Mouse (Mus musculus) gastrocnemius, adult 18-20 months (tissue): ENCODE results near the gene Gm20390. TPM values are rescaled to one million over a fixed set of nuclear protein-coding genes. Genes with fewer than 3 reads are reported as not detected.
A peak's percentile ranks its signal among the peaks of the same experiment; 100 is the strongest.

ENCODE experiments used
- DNase-seq: peaks from one replicate; pipeline ENCODE4 v3.0.0; 2021; ENCODE audit warnings: low spot score
- long read RNA-seq, 2 experiments: library from polyadenylated mRNA; stranded (forward); transcript quantifications; one replicate each; pipeline ENCODE4 v2.0.0; 2021
- total RNA-seq, 2 experiments: library from RNA; stranded (reverse); gene quantifications; 2 replicates each; pipeline ENCODE4 v1.2.3; 2021

Gm20390 gene
- 10 to 100 TPM; 10.2 to 16.0 TPM for total RNA-seq
- long read RNA-seq, experiment 1, partial matches to known transcripts = 21 of 31 reads
- long read RNA-seq, experiment 1, other reads (novel, unspliced or antisense) = 10 of 31 reads
- long read RNA-seq, experiment 2, partial matches to known transcripts = 19 of 22 reads
- long read RNA-seq, experiment 2, other reads (novel, unspliced or antisense) = 3 of 22 reads

DNA sequence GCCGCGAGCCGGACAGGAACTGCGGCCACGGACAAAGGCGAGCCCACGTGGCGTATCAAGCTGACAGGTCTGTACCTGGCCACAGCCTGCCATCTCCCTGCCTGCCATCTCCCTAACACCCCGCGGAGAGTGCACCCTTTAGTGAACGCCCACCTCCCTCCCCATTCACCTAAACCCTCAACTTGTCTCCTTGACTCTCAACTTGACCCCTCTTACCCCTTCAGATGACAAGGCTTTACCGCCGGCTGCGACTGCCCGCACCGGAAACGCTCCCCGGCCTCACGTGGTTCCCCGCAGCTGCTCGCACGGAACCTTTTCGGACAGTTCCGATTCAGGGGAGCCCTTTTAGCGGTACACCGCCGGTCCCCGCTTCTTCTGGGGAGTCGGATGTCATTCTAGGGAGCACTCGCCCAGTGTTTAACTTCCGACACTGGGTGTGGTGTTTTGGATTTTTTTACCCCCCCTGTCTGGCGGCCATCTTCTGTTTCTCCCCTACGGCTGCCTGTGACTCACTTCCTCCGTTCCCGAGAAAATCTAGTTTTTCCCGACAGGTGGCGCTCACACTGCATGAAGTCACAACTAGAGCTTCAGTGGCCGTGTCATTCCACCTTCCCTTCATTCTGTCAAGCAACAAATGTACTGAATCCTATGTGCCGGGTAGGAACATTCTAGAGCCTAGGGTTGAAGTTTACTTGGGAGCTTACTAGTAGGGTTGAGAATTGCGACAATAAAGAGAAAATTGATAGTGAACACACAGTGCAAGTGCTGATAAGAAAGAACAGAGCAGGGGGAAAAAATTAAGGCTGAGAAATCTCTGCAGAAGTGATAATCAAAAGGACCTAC is at the start of gene Gm20390, which contains the start of gene Nme1:
TSS of gene Gm20390 (minus strand) at position 289 of the 843 bp plus-strand sequence.
TSS of gene Nme1 (minus strand) at position 517 of the 843 bp plus-strand sequence.
- DNase-seq = peak; percentile 99

DNA sequence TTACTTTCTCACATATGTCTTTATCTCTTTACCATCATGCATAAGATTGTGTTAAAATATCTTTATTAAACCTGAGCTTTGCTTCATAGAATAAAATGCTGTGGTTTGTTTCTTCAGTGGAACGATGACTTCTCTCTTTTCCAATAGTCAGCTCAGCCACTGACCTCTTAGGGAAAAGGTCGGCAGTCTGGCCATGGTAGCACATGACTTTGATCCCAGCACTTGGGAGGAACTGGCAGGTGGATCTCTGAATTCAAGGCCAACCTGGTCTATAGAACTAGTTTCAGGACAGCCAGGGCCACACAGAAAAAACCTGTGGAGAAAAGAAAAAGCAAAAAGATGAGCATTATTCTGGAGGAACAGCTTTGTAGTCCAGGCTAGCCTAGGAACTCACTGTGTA is 35.3 kb upstream of the Gm20390 start:
- DNase-seq = no peak

DNA sequence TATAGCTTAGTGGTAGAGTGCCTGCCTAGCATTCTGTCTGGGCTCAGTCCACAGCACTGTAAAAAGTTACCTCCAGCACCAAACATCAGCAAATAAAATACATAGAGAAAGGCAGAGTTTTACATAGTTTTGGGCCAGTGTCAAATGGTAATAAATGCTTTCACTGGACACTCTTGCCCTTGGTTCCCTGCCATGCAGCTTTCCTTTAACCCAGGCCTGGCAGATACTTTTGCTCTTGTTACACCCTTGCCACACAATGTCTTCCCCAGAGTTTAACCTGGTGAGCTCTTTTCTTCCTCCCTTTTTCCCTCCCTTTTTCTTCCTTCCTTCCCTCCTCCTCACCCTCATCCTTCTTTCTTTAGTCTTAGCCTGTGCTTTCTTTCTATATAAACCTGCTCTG is 31.2 kb upstream of the Gm20390 start:
- DNase-seq = no peak

DNA sequence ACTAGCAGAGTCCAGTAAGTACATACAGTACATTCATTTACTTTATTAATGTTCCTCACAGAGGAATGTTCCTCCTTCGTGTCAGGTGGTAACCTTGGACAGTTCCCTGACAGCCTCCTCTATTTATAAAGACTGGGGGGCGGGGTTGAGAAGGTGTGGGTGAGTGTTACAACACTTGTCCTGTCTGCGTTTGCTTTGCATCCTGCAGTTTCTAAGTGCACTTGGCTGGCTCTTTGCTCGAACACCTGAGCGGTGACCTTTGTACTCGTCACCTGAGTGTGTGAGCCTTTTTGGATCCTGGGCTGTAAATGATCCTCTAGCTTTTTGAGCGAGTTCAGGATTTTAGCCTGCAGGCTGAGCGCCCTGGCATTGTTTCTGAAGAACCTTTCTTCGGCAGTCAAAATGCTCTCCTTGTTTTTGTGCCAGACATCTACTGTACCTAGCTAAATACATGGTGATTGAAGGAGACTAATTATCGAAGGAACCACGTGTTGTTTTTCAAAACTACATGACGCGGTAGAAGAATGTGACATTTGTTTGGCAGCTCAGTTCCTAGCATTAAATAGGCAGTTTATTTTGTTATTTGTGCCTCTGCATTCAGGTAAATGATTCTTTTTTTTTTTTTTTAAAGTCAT is 29.2 kb upstream of the Gm20390 start:
- DNase-seq = peak; percentile 81

DNA sequence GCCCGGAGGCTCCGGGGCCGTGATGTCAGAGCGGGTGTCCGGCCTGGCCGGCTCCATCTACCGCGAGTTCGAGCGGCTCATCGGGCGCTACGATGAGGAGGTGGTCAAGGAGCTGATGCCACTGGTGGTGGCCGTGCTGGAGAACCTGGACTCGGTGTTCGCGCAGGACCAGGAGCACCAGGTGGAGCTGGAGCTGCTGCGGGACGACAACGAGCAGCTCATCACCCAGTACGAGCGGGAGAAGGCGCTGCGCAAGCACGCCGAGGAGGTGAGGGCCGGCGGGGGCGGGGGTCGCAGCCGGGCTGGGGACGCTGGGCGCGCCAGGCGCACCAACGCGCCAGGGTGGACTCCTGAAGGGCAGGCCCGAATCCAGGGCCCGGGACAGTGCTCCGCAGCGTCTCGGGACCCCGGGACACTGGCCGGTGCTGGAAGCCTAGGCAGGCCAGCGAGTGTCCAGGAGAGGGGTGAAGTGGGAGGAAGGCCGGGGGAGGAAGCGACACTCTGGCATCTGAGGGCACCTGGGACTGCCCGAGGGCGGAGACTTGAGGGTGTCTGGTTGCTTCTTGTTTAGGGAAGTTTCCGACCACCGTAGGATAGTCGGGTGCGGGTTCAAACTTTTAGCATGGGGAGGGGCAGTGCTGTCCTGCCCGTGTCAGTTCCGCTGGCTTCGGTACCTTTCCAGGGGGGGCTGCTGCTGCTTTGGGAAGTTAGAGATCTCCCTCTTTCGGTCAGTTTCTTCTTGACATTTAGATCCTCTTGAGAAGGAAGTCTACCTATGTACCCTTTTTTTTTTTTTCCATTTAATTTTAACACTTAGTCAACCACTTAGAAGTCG is 28.4 kb upstream of the Gm20390 start:
- DNase-seq = peak; percentile 67

DNA sequence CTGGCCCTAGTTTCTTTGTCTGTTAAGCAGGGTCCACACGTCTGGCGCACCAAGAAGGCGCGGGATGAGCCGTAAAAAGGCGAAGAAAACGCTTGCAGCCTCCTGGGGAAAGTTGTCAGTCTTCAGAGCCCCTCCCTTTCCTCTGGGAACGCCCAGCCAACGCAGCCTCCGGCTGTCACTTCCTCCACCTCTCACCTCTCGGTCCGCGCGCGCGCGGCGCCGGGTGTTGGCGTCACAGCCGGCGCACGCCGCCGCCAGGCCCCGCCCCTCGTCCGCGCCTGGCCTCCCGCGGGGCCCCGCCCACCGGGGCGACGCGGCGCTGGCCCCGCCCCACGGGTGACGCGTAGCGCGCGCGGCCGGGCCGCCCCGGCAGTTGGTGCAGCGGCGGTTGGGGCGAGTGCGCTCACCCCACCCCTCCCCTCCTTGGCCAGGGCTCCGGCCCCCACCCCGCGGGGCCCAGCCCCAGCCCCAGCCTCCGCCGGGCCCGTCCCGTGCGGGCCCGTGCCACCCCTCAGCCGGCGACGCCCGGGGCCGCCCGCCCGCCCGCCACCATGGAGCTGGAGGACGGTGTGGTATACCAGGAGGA is 27.7 kb upstream of the Gm20390 start, which contains the start of gene Spag9:
TSS of gene Spag9 (plus strand) at position 372 of the 586 bp plus-strand sequence.
- DNase-seq = peak; percentile 93

DNA sequence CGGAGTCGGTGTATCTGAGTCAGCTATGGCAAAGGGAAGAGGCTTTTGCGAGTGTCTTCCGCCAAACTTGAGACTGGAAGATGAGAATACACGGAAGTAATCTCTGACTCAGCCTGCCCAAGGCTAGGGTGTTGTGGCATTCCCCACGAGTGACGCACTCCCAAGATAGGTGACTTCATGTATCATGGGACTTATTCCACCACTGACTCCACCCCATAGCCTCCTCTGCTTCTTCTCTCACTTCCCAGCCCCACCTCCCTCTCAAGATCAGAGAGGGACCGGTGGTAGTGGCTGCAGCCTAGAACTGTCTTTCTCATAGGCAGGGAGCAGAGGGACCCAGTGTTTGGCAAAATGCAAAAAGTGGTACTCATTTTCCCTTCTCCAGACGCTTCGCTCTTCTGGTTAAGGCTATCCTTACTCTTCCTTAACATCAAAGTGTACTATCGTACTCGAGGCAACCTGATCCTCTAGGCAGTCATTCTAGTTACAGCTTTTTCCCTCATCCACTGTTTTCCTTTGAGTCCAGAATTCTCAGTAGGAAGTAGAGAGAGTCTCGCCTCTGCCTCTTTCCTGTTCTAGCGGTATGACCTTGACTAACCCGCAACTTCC is 27.1 kb upstream of the Gm20390 start:
- DNase-seq = peak; percentile 94

- DNase-seq = no peak
Observed at GRCm38 (mm10) chr11:93994531-93994930, 26.4 kb upstream of the Gm20390 start.

GRCm38 (mm10) chr11:93988328-93989062 is 20.4 kb upstream of the Gm20390 start:
- DNase-seq = no peak

DNA sequence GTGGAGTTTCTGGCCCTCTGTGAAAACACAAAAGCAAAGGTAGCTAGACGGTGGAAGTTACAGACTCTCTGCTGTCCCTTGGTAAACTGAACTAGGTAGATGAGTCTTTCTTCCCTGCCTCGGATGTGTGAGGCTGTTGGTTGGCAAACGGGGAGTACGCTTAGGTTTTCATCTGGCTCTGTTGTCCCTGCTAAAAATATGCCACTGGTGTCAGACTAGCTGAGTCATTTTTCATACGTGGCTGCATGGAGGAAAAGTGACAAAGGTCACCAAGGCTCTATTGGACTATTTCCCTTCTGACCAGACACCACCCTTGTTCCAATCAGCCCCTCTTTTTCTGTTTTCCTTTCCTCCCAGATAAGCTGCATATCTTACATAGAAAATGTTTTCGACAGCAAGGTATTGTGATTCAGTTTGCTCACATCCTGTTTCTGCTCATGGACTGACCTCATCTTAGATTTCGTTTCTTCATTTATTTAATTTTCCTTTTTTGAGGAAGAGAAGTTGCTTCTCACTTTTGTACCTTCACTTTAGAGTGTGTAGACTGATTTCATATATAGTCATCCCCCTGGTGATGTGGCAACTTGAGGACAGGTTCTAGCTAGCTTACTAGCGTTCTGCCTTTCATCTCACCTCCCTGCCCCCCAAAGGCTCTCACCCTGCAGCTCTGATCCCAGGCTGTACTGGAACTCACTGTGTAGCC is 19.7 kb upstream of the Gm20390 start:
- peak; percentile 83 for DNase-seq

DNA sequence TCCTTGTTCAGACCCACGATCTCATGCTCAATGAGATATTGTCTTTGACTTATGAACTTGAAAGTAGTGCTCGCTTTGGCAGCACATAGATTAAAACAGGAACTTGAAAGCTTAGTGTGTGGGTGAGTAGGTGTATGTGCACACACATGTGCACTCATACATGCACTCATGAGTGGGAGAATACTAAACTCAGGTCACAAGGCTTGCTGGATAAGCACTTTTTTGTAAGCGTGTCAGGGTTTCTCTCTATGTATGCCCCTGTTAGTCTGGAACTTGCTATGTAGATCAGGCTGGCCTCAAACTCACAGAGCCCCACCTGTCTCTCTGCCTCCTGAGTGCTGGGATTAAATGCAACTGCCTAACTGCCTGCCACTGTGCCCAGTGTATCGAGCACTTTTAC is 18.9 kb upstream of the Gm20390 start:
- no peak for DNase-seq

DNA sequence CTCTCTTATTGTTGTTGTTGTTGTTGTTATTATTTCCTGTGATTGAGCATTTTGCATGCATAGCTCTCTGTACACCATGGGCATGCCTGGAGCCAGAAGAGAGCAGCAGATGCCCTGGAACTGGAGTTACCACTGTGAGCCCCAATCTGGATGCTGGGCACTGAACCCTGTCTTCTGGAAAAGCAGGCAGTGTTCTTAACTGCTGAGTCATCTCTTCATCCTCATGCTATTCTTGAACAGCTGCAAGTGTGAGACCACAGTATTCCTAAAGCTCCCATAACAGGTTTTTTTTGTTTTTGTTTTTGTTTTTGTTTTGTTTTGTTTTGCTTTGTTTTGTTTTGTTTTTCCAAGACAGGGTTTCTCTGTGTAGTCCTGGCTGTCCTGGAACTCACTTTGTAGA is 18.2 kb upstream of the Gm20390 start:
- DNase-seq = no peak

DNA sequence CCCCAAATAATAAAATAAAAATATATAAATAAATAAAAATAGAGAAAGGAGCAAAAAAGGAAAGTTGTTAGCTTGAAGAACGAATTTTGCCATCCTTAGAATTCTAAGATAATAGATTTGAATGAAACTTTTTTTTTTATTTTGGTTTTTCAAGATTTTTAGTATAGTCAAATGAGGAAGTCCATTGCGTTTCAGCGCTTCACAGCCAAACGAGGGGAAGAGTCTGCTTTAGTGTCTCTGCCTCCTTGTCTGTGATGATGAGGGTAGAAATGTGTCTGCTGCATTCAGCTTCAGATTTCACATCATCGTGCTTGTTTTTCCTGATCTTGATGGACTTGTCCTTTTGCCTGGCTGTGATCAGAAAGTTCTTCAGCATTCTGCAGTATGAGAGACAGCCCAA is 17.2 kb upstream of the Gm20390 start:
- no peak for DNase-seq

DNA sequence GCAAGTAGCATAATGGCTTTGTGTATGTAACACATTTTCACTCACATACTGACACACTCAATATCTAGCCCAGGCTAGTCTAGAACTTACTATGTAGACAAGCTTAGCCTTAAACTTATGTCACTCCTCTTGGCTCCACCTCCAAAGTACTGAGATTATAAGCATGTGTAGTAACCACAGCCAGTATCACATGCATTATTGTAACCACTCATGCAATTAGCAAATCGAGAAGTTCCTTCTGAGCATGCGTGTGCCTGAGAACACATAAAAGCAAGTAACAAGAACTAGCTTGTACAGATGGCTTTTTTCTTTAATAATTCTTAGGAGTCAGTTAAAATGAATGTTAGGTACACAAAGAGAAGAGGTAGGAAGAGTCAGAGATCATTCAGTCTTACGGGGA is 16.5 kb upstream of the Gm20390 start:
- DNase-seq = no peak

GRCm38 (mm10) chr11:93979502-93980049 is 11.5 kb upstream of the Gm20390 start:
- DNase-seq = no peak

DNA sequence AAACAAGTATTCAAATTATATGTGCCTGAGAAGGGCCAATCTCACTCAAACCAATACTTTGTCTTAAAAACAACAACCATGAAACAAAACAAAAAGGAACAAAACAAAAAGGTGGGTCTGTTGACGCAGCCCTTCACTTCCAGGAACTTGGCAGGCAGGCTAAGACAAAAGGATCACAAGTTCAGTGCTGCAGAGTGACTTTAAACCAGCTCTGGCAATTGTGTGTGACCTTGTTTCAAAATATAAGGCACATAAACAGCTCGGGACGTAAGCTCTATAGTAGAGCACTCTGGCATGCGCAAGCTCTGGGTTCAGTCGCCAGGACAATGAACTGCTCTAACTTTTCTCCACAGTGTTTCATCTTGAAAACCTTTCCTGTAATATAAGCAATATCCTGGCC is 4.9 kb upstream of the Gm20390 start:
- DNase-seq = no peak

- no peak for DNase-seq
Observed at GRCm38 (mm10) chr11:93969799-93970198, 1.7 kb upstream of the Gm20390 start.

DNA sequence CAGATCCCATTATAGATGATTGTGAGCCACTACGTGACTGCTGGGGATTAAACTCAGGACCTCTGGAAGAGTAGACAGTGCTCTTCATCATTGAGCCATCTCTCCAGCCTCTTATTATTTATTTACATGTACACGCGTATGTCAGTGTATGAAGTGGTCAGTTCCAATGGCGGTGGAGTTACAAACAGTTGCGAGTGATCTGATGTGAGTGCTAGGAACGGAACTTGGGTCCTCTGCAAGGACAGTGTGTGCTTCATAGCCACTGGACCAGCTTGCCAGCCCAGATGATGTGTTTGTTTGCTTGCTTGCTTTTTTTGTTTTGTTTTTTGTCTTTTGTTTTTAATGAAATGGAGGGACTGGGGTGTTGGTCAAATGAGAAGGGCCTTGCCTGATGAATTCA is 1.1 kb upstream of the Gm20390 start:
- DNase-seq = no peak

DNA sequence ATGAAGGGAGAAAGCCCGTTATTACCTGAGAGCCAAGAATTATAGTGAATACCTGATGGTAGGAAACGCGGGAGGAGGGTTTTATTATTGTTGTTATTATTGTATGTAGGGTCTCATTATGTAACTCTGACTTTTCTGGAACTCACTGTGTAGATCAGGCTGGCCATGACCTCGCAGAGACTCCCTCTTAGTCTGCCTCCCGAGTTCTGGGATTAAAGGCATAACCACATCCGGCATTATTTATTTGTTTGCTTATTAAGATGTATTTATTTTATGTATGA is 695 bp upstream of the Gm20390 start:
- DNase-seq = no peak
